Mouse (Mus musculus) lung, embryonic 14.5 days (tissue): ENCODE measurements around the gene Tdrd12. TPM values are rescaled to one million over a fixed set of nuclear protein-coding genes. Genes with fewer than 3 reads are reported as not detected.

Experiments
- ATAC-seq: fragments of 200-750 bp; cut with Nextera tagmentation; 2 replicates; pipeline ENCODE4 v1.8.0; 2017; ENCODE audit warnings: mild to moderate bottlenecking, moderate TSS enrichment, moderate library complexity; ENCODE audit not compliant: insufficient read depth
- DNase-seq: peaks from one replicate; pipeline ENCODE4 v3.0.0-alpha.2; 2015
- H3K27ac ChIP-seq: fragments of 300-500 bp; sonication (generic); 2 replicates; pipeline ENCODE4 v1.5.1; 2014; ENCODE audit warnings: low read depth, mild to moderate bottlenecking, moderate library complexity
- H3K27me3 ChIP-seq: fragments of 300-500 bp; sonication (generic); 2 replicates; pipeline ENCODE4 v1.6.1; 2014; ENCODE audit warnings: low read length, control low read depth; ENCODE audit not compliant: insufficient read depth
- H3K36me3 ChIP-seq: fragments of 300-500 bp; sonication (generic); 2 replicates; pipeline ENCODE4 v1.6.1; 2014; ENCODE audit warnings: control low read depth; ENCODE audit not compliant: insufficient read depth
- H3K4me1 ChIP-seq: fragments of 300-500 bp; sonication (generic); 2 replicates; pipeline ENCODE4 v1.6.1; 2014; ENCODE audit warnings: antibody characterized with exemption, control low read depth; ENCODE audit not compliant: insufficient read depth
- H3K4me2 ChIP-seq: fragments of 300-500 bp; sonication (generic); 2 replicates; pipeline ENCODE4 v1.6.1; 2014; ENCODE audit warnings: mild to moderate bottlenecking
- H3K4me3 ChIP-seq: fragments of 300-500 bp; sonication (generic); 2 replicates; pipeline ENCODE4 v1.5.1; 2014; ENCODE audit warnings: low read depth, low read length
- H3K9ac ChIP-seq: fragments of 300-500 bp; sonication (generic); 2 replicates; pipeline ENCODE4 v1.6.1; 2014
- H3K9me3 ChIP-seq: fragments of 300-500 bp; sonication (generic); 2 replicates; pipeline ENCODE4 v1.6.1; 2016; ENCODE audit warnings: low read depth, low read length, control low read depth
- CTCF ChIP-seq: IDR thresholded peaks from 2 replicates; pipeline ENCODE4 v1.5.1; 2016; ENCODE audit warnings: antibody characterized with exemption, low read depth
- WGBS: fragments of 180-500 bp; shearing (Covaris S2); extraction: QIAGEN DNeasy Blood & Tissue Kit; methylation state at CpG from one replicate; pipeline ENCODE4 v1.1.7; 2014; 5-methylcytosine and 5-hydroxymethylcytosine counted together
- polyA plus RNA-seq: library from polyadenylated mRNA; unstranded; fragments of >200 nt; fragmentation: Nextera tagmentation; extraction: Ambion mirVana; gene quantifications from 2 replicates; pipeline ENCODE4 v1.2.1, GENCODE M21; 2014

The Tdrd12 gene
- polyA plus RNA-seq = 0.30 and 0.75 TPM in 2 replicates

GRCm38 (mm10) chr7:35537562-35537961 is at the start of gene Tdrd12:
Tdrd12 (minus strand) TSS chr7:35537745.
- Histone ChIP-seq H3K4me3 (no peak within 1 kb of the TSS), H3K27ac (no peak within 1 kb of the TSS), H3K9ac (no peak within 1 kb of the TSS), H3K9me3 (no peaks in the 10 kb centered on the region), H3K27me3 (no peaks in the 10 kb centered on the region), H3K4me1 (no peaks in the 10 kb centered on the region), H3K36me3 (no peaks in the 10 kb centered on the region), H3K4me2 (no peak within 1 kb of the TSS)
- WGBS = 89% methylated on average over 17 of the region's 17 CpGs
- ATAC-seq (no peak), DNase-seq (no peak)
- TF ChIP-seq CTCF = peak; percentile 30

DNA sequence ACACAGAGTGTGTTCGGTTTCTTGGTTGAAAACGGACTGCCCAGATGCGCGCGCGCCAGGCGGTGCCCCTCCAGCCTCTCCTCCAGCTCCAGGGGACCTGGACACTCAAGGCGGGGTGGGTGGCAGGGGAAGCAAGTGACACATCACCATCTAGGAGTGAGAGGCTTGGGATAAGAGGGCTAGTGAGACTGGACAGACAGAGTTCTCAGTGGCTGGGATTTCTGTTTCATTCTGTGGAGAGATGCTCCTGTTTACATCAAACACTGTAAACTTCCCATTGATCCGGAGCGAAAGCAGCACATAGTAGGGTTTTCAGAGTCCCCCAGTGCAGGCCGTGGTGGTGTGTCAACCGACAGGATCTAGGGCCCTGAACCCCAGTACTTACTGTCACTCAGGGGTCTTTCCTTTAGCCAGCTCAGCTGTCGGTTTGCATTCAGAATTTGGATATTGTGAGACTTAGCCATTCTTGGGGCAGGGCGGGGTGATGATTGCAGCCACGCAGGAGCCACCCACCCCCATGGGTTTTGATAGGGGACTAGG is 49.4 kb upstream of the Tdrd12 start:
- TF ChIP-seq CTCF = no peak
- Histone ChIP-seq H3K36me3 (peaks cover 3% of the 10 kb centered on the region; the same call in 1 of the 2 replicates), H3K4me3 (peak overlapping the region; percentile 85), H3K9ac (peak overlapping the region; percentile 74), H3K9me3 (no peaks in the 10 kb centered on the region), H3K4me2 (peak overlapping the region; percentile 100), H3K27me3 (peaks cover 22% of the 10 kb centered on the region), H3K4me1 (peaks cover 9% of the 10 kb centered on the region), H3K27ac (no peak overlapping the region)
- WGBS = 19% methylated on average over 15 of the region's 15 CpGs
- ATAC-seq (no peak), DNase-seq (no peak)

GRCm38 (mm10) chr7:35586055-35586905 is 48.7 kb upstream of the Tdrd12 start, which contains the start of gene Ankrd27:
Ankrd27 (plus strand) TSS chr7:35586244.
- ATAC-seq (peak; percentile 98), DNase-seq (peak; percentile 99)
- WGBS = under 1% methylated on average over 47 of the region's 49 CpGs
- Histone ChIP-seq H3K4me1 (peaks cover 9% of the 10 kb centered on the region), H3K4me3 (peak within 1 kb of the TSS; percentile 85), H3K9ac (peak within 1 kb of the TSS; percentile 74), H3K4me2 (peak within 1 kb of the TSS; percentile 100), H3K36me3 (no peaks in the 10 kb centered on the region), H3K27me3 (peaks cover 22% of the 10 kb centered on the region), H3K27ac (peak within 1 kb of the TSS; percentile 67), H3K9me3 (no peaks in the 10 kb centered on the region)
- TF ChIP-seq CTCF = no peak

DNA sequence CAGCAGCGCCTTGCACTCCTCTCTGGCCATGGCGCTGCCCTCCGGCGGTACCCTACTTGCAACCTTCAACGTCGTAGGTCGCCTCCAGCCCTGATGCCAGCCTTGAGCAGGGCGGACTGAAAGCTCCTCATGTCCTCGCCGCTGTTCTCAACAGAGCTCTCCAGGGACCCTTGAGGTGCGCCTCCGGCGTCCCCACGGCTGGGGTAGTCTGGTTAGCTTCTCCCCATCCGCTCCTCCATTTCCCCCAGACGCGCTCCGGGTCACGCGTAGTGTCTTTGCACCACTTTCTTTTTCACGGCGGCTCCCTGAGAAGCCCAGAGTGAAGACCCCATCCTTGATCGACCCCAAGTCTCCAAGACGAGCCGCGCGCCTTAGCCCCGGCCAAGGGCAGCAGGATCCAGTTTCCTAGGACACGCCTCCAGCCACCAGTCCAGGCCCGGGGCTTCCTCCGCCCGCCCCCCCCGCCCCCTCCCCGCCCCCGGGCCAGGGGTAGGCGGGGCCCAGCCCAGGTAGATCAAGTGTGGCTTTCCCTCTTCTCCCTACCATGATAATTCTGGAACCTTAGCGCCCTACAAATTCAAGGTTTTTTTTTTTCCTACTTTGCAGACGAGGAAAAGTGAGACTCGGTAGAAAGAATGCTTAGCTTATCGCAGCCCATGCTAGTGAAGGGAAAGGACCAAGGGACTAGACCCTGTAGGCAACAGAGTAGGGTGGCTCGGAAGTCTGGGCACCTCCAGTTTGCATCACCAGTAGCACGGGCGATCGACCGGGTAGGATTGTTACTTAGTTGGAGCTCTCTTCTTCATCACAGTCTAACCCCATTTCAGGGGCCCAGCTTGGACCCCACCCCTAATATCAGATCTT is 47.9 kb upstream of the Tdrd12 start, which contains the start of gene Rgs9bp:
Gene Rgs9bp (minus strand): TSS at position 392 of the 864 bp plus-strand sequence.
- peak within 1 kb of the TSS; percentile 74 for H3K9ac ChIP-seq
- peak within 1 kb of the TSS; percentile 67 for H3K27ac ChIP-seq
- no peaks in the 10 kb centered on the region for H3K36me3 ChIP-seq
- peak; percentile 84 for DNase-seq
- peak within 1 kb of the TSS; percentile 100 for H3K4me2 ChIP-seq
- under 1% methylated on average over 45 of the region's 45 CpGs for WGBS
- no peak for TF ChIP-seq CTCF
- no peaks in the 10 kb centered on the region for H3K9me3 ChIP-seq
- peak within 1 kb of the TSS; percentile 85 for H3K4me3 ChIP-seq
- ATAC-seq = peak; percentile 85
- peaks cover 9% of the 10 kb centered on the region for H3K4me1 ChIP-seq
- peaks cover 22% of the 10 kb centered on the region for H3K27me3 ChIP-seq

- TF ChIP-seq CTCF = no peak
- no peaks in the 10 kb centered on the region for H3K9me3 ChIP-seq
- peak overlapping the region; percentile 49 for H3K9ac ChIP-seq
- no peak for ATAC-seq
- under 1% methylated on average over 50 of the region's 50 CpGs for WGBS
- no peak overlapping the region for H3K27ac ChIP-seq
- DNase-seq = peak; percentile 61
- peak overlapping the region; percentile 85 for H3K4me3 ChIP-seq
- peaks cover 22% of the 10 kb centered on the region for H3K27me3 ChIP-seq
- no peaks in the 10 kb centered on the region for H3K36me3 ChIP-seq
- peak overlapping the region; percentile 100 for H3K4me2 ChIP-seq
- H3K4me1 ChIP-seq = peaks cover 9% of the 10 kb centered on the region
Observed at GRCm38 (mm10) chr7:35584786-35585190, 47.2 kb upstream of the Tdrd12 start.

DNA sequence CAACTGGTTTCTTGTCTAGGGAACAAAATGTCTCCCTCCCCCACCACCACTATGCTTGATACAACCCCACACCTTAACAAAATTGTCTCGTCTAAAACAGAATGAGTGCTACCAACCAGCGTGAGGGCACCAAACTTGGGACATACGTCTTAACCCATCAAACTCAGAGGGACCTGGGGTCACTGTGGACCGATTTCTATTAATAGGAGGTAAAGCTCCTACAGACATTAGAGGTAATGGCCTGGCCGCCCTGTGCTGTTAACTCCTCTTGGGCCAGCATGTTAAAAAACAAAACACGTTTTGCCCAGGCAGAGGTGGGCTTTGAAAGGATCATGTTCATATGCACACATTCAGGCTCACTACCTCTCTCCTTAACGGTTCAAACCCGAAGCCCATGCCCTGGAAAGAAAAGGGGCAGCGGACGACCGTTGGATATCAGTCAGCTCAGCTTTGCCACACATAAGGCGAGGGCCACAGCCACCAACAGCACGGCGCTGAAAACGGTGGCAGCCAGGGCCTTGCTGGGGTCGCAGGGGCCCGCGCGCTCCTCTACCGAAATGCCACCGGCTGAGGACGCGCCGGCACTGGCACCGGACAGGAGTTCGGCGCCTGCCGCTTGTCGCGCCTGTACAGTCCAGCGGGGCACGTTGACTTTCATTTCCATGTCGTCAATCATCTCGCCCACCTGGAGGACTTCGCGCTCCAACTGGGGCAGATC is 46.7 kb upstream of the Tdrd12 start:
- Histone ChIP-seq H3K4me1 (peaks cover 9% of the 10 kb centered on the region), H3K36me3 (no peaks in the 10 kb centered on the region), H3K27ac (no peak overlapping the region), H3K9ac (peak overlapping the region; percentile 49; the same call in 1 of the 2 replicates), H3K9me3 (no peaks in the 10 kb centered on the region), H3K4me3 (peak overlapping the region; percentile 85), H3K27me3 (peaks cover 22% of the 10 kb centered on the region), H3K4me2 (peak overlapping the region; percentile 100)
- ATAC-seq (no peak), DNase-seq (no peak)
- TF ChIP-seq CTCF = no peak
- WGBS = 4% methylated on average over 36 of the region's 36 CpGs
